Mouse (Mus musculus) heart, postnatal 14 days (tissue): ENCODE measurements at regions not wholly inside any gene's neighbourhood (a gene's known extent, or its start where the extent isn't known, plus 50 kb on each side); places are given as distances from the start of the nearest gene placed in this dataset.
"Not testable (repeated sequence)": the region's sequence is repeated elsewhere in the genome, so short reads cannot be mapped to it uniquely, and the experiment has no call there.

Source experiments
- DNase-seq, 2 experiments: peaks; one replicate each; pipeline ENCODE4 v3.0.0; 2021 to 2022
- intact Hi-C: fragments of 180-260 bp; cut with DNase I; formaldehyde crosslinking; loops from one replicate; pipeline ENCODE4 v1.15.1; 2025

DNA sequence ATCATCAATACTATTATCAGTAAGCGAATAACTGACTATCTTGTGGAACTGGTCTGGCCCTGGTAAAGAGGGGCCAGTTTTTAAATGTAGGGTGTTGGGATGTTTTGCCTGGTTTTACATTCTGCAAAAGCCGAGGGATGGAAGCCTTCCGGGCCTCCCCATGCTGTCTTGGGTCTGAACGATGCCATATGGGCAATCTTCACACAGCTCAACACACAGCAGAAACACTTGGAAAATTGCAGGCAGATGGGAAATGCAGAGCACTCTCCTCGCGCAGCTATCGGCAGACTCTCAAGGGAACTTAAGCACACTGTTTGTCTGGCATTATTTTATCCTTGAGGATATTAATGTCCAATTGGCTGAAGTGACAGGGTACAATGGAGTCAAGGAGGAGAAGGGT, 129.3 kb upstream of the Lnx1 start:
- intact Hi-C loops, result no loop called here
- DNase-seq, result no peak

DNA sequence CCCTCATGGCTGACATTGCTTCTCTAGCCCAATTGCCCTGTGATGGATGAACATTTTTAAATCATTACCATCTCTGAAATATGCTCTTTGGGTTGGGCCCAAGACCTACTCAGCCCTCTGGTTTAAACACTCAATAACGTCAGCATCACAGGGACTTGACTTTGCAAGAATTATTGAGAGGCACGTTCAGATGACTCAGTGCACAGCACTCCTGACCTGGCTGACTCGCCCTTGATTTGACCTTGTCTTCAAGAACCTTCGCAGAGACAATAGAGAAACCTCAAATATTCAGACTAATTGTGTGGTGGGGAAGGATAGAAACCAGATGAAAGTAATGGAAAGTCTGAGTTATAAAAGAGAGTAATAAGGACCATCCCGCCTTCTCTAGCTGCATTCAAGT, 127.9 kb upstream of the Lnx1 start:
- intact Hi-C loops, result no loop called here
- no peak for DNase-seq

DNA sequence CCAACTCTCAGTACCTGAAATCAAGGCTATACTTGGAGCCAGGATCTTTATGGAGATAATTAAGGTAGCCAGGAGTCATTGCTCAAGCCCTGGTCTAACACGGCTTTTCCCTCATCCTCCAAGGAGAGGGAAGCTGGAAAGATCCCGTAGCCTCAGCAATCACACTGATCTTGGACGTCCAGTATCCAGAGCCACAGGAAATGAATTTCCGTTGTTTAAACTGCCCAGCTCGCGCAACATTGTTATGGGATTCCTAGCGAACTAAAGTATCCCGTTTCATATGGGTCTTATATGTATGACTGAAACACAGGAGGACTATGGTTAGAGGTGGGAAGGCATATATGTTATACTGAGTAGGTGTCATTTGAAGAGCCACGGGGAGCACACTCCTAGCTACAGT, 126.3 kb upstream of the Lnx1 start:
- intact Hi-C loops, result no loop called here
- DNase-seq, result no peak

DNA sequence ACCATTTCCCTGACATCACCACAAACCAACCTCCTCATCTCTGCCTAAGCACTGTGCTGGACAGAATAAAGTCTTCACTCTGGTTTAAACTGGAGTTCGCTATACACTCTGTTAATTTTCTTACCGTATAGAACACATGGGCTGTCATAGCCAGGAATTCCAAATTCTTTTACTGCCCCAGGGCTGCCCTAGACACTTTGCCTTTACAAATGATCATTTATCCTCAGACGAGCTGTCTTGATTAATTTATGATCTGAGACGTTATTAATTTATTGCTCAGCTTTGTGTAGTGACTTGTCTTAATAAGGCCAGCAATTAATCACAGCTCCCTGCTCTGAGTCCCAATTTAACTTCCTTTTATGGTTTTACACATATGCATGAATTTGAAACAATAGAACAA, 125.2 kb upstream of the Lnx1 start:
- no peak for DNase-seq
- intact Hi-C loops, result no loop called here

DNA sequence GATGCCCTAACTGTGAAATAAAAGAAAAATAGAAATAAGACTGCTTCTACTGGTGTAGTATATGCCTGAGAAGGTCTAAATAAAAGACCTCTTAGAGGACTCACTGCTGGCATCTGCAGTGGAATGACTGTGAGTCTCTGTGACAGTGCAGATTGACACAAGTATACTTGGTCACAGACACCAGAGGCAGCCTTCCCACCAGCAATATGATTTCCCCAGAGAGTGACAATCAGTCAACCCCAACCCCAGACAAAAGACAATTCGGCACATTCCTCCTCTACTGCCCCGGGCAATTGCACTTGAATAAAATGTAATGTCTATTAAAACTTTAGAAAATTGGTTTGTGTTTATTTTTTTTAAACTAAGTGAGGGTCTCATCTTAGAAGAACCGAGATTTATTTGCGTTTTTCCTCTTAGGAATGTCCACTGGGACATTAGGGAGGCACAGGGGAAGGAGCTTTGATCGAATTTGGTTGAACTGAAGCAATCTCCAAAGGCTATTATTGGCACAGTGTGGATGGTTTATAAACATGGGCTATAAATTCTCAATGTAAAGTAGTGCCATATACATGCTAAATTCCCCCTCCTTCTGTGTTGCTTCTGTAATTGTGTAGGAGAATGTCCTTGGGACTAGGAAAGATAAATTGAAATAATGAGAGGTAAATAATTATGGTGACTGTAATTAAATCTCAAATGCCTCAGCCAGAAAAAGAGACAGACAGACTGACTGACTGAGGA, 123.0 kb upstream of the Lnx1 start:
- intact Hi-C loops, result no loop called here
- no peak for DNase-seq

DNA sequence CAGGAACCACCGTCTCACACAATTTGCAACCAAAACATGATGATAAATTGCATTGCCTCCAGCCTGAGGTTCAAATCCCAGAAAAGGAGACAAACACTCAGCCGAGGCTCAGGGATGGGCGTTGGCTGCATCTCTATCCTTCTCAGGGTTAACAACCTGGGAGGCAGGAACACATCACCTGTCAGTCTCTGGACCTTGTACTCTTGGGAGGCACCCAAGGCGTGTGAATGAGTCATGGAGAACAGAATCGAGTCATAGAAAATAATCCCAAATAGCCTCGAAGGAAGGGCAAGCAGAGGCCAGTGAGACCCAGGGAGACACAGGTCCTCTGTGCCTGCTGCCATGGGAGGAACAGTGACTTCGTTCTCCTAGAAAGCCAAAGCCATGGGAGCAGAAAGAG, 121.0 kb upstream of the Lnx1 start:
- intact Hi-C loops, result no loop called here
- no peak for DNase-seq

DNA sequence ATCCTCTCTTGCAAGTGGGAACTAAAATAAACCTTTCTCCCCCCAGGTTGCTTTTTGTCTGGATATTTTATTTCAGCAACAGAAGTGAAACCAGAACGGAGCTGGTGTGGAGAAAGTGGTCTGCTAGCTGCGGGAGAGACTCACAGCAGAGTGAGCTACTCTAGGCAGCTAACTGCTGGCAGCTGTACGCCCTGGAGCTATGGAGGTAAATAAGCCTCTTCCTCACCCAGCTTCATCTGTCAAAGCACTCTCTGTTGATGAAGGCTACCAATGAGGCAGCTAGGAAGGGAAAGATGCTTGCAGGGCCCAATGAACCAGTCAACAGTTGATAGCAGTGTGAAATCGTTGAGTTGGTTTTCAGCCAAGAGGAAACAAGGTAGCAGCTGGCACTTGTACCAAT, 119.3 kb upstream of the Lnx1 start:
- intact Hi-C loops, result no loop called here
- no peak for DNase-seq

DNA sequence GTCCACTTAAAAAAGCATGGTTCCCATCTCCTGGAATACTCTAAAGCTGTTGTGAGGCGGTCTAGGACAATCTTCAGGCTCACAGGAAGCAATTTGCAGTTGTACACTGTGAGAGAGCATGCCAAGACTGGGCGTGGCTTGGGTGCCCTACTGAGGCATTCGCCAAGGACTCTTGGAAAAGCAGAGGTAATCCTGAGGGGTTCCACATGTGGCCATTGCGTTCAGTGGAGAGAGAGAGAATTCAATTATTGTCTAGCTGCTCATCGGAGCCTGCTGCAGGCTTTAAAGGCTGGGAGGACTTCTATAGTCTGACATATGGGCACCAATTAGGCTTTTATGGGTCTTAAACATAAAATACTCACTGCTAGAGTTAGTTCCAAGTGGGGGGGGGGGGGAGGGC, 113.8 kb upstream of the Lnx1 start:
- peak in 1 of 2 experiments; percentile 22 for DNase-seq
- intact Hi-C loops, result no loop called here

DNA sequence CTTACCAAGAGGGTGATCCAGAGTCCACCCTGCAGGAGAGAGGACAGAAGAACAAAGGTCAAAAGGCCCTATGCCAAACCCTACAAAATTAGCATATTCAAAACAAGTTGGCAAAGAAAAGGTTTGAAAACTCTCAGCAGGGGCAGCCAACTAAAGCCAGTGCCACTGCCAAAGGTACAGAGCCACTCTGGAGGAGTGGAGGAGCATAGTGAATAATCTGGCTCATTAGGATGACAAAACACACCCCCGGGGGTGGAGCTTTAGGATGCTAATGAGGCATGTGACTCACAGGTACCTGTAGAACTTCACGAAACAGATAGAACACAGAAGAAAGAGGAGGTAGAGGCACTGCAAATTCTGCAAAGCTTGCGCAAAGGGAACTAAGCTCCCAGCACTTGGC, 110.7 kb upstream of the Lnx1 start:
- intact Hi-C loops, result no loop called here
- DNase-seq, result no peak

DNA sequence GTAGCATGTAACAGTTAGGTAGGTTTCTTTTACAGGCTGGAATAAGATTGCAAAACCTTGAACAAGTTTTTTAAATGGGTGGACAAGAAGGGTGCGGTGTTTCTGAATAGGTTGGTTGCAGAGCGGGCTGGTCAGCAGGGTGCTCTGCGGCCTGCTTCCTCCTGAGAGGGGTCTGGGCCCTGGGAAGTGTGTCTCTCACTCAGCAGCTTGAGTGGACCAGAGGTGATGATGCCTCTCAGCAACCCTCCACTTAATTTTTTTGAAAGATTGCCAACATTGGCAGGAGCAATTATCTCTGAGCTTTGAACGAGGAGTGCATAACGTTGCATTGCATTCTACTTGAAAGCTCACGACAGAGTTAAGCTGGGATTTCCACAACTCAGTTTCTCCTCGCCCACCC, 108.3 kb upstream of the Lnx1 start:
- no peak for DNase-seq
- intact Hi-C loops, result no loop called here

DNA sequence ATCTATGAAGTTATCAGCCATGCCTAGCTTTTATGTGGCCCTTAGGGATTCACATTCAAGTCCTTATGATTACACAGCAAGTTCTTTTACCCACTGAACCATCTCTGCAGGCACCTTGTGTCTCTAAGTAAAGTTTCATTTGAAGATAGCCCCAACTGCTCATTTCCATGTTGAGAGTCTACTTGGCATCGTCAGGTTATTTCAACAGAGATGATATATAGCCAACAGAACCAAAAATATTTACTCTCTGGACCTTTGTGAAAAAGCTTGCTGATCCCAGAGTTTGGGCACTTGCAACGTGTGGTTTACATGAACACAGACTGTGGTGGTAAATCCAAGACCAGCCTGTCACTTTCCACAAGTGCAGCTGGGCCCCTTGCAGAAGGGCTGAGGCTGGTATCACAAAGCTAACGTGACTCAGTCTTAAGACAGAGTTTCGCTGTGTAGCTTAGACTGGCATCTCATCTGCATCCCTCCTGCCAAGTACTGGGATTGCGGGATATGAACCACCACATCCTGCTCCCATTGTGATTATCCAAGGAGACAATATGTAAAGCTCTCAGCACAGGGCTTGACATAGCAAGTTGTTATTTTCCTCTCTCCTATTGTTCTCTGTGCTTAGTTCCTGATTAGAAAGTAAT, 105.0 kb upstream of the Lnx1 start:
- no peak for DNase-seq
- intact Hi-C loops, result no loop called here

DNA sequence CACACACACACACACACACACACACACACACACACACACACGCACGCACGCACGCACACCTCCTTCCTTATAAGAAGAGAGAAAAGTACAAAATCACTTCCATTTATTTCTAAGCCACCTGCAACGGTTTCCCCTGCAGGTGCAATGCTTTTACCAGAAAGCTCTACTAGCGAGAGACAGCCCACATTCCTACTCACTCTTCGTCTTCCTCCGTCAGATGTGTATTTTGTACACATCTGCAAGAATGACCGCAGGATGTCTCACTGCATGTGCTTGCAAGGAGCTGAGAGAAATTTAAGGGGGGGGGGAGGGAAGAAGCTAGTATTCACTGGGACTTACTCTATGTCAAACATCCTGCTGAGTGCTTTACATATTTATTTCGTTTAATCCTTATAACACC, 99.2 kb upstream of the Lnx1 start:
- DNase-seq, result no peak
- intact Hi-C loops, result no loop called here

DNA sequence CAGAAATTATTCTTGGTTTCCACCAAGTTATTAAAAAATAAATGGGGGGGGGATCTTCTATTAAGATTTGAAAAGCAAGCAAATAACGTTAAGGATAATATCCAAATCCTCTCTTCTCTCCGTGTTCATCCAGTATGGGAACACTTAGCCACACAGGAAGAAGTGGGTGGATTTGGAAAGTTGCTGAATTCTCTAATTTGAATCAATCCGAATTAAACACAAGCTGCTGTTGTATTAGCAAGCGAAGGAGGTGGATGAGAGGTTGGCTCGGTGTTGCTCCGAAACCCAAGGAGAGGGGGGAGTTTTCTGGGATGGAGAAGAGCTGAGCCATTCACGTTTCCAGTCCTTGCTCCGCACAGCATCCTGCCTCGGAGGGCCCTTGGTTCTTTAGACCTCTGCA, 97.6 kb upstream of the Lnx1 start:
- DNase-seq, result no peak
- intact Hi-C loops, result no loop called here

DNA sequence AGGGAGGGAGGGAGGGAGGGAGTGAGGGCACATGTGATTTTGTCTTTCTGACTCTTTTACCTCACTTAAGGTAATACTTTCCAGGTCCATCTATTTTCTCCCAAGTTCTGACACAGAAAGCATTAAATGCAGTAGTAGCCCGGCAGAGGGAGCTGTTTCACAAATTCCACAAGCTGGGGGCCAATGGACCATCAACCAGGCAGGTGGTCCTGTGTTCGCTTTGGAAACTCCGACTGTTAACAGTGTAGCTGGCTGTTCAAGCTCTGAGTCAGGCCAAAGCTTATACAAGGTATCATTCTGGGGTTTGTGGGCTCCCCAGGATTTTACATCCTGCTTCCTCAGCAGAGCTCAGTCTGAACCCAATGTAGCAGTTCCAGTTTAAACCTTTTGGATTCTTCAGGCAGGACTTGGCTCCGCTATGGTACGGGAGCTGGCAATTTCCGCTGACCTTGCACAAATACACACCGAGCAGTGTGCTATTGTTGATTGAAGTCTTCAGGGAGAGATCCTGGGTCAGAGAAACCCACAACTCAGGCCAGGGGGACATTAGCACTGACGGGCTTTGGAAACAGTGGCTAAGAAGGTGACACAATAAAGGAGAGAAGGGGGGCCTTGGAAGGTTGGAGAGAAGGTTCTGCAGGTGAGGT, 93.8 kb upstream of the Lnx1 start:
- intact Hi-C loops, result loop anchor here (2.0 to 10.0 kb wide), 3 partner anchors 346 to 482 kb away; no protein-coding TSS in a partner anchor
- peak; percentile 55 to 68 for DNase-seq

DNA sequence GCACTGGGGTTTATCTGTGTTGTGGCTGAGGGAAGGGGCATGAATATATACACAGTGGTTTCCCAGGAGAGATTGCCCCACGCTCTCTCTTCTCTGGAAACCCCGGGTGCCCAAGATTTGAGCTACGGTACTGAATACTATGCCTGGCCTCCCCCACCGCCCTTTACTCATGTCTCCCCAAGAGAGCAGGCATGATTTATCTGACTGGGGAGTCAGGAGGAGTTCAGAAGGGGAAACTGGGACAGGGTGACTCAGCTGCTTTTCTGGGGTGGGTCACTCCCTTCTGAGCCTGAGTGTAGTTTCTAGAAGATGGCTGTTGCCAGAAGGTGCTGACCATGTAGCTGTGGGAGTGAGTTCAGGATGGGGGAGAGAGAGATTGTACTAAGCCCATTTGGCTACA, 92.0 kb upstream of the Lnx1 start:
- peak in 1 of 2 experiments; percentile 31 for DNase-seq
- intact Hi-C loops, result loop anchor here (5.0 to 10.0 kb wide), 4 partner anchors 77 to 480 kb away; no protein-coding TSS in a partner anchor

DNA sequence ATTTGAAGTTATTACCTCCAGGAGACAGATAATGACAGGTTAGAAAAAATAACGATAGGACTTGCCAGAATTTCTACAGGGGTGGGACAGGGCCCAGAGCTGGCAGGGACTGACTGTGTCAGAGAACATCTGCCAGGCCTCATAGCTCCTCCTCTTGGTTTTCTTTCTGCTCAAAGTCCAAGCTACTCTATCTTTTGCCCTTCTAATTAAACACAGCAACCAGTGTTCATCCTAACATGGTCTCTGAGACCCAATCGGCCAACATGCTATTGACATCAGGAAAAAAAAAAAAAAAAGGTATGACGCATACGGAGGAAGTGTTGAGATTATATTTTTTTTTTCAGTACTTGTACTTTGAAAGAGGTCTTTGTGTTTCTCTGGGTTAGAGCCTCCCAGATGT, 90.7 kb upstream of the Lnx1 start:
- DNase-seq, result peak; percentile 39 to 43

DNA sequence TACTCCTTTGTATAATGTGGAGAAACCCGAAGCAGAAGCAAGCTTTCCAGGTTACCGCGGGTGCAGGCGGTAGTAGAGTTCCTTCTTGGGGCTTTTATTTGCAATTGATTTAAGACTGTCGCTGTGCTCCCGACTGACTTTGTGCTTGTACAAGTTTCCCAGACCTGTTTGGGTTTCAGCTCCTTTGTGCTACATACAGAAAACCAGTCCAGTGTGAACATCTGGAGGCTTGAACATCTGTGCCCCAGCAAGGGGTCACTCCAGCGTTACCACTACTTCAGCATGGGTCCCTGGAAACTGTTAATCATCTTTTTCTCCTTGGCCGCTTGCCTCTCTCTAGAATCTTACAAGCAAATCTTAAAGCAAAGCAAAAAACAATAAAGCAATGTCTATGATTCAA, 90.2 kb upstream of the Lnx1 start:
- peak in 1 of 2 experiments; percentile 28 for DNase-seq
- intact Hi-C loops, result loop anchor here (2.0 to 10.0 kb wide), 5 partner anchors 76 to 478 kb away; partner anchors contain the start of gene Pdgfra

More for the DNA sequence above, 90.7 kb upstream of the Lnx1 start:
- intact Hi-C loops, result loop anchor here (2.0 to 10.0 kb wide), 5 partner anchors 76 to 479 kb away; partner anchors contain the start of gene Pdgfra

DNA sequence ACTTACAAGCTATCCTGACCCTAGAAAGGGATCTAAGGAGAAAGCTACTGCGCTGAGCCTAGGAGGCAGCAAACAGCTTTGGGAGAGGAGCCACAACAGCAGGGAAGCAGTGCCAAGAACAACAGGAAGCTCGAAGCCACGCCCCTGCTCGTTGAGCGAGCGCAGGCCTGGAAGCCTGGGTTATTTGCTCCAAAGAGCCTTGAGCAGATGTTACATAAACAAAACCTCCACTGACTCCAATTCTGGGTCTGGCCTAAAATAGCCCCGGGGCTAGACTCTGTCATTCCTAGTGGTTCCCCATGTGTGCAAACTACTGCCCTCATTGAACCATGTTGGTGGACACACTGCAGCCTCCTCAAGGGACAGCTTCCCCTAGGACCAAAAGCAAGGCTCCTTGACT, 89.6 kb upstream of the Lnx1 start:
- DNase-seq, result peak; percentile 86 to 91
- intact Hi-C loops, result loop anchor here (2.0 to 10.0 kb wide), 5 partner anchors 75 to 478 kb away; partner anchors contain the start of gene Pdgfra

DNA sequence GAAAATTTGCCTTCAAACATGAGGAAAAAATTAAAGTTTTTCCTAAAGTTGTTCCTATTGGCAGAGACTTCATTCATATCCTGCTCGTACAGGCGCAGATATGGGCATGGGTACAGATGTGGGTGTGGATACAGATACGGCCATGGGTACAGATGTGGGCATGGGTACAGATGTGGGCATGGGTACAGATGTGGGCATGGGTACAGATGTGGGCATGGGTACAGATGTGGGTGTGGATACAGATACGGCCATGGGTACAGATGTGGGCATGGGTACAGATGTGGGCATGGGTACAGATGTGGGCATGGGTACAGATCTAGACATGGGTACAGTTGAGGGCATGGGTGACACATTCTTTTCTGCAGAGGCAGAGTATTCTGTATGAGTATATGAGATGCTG, 87.8 kb upstream of the Lnx1 start:
- not testable (repeated sequence) for DNase-seq
- intact Hi-C loops, result loop anchor here (5.0 to 10.0 kb wide), 3 partner anchors 73 to 476 kb away; no protein-coding TSS in a partner anchor

DNA sequence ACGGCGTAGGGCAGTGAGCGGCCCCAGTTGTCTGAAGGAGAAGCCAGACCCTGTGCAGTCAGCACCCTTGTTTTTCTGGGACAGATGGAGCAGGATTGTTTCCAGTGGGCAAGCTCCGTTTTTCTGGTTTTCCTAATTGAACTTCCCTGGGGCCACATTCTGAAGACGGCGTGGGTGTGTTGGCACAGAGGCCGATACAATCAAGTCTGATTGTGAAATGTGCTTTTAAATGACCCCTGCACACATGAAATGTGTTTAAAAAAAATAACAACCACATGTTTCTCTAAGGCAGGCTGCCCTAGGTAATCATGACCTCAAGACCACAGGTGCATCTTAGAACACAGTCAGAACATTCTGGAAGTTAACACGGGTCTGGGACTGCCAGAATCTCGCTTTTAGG, 81.2 kb upstream of the Lnx1 start:
- no peak for DNase-seq
- intact Hi-C loops, result no loop called here

DNA sequence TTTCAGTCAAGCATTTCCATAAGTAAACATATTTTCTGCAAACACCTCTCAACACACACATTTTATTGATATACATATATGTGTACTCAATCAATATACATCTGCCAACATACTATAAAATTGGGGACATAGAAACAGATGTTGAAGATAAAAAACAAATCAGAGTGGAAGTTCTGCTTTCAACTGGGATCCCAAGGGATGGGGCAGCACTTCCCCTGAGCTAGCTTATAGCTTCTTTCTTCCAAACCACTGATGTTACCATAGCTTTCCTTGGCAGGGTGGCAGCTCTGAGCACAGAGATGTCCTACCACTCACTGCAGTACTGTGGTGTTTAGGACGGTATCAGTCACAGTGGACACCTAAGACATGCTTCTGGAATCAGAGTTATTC, 75.4 kb upstream of the Lnx1 start:
- intact Hi-C loops, result no loop called here
- DNase-seq, result no peak
